Mouse (Mus musculus) adrenal gland, adult 8-10 months (tissue): Measurements from ENCODE around the gene Zfp185. TPM values are rescaled to one million over a fixed set of nuclear protein-coding genes. Genes with fewer than 3 reads are reported as not detected.

ENCODE experiments used
- DNase-seq: peaks from one replicate; pipeline ENCODE4 v3.0.0; 2022
- total RNA-seq, 4 experiments: library from RNA; stranded (reverse); gene quantifications; 2 replicates each; pipeline ENCODE4 v1.2.4; 2022

The Zfp185 gene
- 1 to 10 TPM; 1.6 to 3.2 (median 2.2) TPM for total RNA-seq

DNA sequence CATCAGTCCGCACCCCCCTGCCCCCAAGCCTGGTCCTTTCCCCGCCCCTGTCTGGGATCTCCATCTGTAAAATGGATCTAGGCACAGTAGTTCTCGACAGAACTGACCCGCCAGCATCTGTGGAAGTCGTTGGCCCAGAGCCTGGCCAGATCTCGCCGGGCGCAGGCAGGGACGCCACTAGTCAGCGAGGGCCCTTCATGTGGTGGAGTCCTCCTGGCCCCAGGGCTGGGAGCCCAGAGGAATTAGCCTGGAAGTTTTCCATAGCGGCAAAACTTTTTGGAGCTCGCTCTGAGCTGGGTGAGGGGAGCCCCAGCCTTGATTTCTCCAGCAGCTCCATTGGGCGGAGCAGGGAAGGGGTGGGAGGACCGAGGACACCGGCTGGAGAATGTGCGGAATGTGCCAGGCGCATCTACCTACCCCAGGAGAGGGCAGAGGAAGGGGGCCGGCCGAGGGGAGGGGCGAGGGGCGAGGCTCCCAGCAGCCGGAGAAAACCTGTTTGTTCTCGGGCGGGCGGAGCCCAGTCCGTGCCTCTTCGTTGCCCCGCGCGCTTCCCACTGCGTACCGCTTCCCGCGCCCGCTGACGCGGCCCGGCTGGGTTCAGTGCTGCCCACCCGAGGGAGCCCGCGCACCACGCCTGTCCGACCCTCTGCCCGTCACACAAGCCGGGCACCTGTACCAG lies at the start of gene Zfp185:
TSS of gene Zfp185 (plus strand) at position 499 of the 679 bp plus-strand sequence.
- DNase-seq: no peak

- no peak for DNase-seq
These were observed 33.7 kb upstream of the Zfp185 start for GRCm38 (mm10) chrX:72953464-72953863.

- DNase-seq: no peak
These were observed 30.7 kb upstream of the Zfp185 start for GRCm38 (mm10) chrX:72956486-72956885.

- no peak for DNase-seq
These were observed 26.7 kb upstream of the Zfp185 start for GRCm38 (mm10) chrX:72960431-72960830.

- no peak for DNase-seq
These were observed 25.6 kb upstream of the Zfp185 start for GRCm38 (mm10) chrX:72961511-72961910.

- DNase-seq: no peak
These were observed 24.4 kb upstream of the Zfp185 start for GRCm38 (mm10) chrX:72962743-72963142.

DNA sequence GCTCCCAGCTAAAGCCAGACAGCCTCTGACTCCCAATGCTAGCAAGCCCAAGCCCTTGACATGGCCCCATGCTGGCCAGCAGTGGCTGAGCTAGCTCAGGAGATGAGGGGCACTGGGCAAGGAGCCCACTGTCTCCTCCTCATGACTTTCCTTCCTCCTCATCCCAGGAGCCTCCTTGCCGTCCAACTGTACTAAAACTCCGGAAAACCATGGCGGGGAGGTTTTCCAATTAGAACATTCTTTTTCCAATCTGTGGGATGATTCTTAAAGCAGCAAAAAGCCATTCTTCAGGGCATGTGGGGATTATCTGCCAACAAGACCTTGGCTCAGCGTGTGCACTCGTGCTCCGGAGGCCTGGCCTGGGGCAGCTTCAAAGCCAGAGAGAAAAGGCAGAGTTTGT lies 4.3 kb upstream of the Zfp185 start:
- no peak for DNase-seq

DNA sequence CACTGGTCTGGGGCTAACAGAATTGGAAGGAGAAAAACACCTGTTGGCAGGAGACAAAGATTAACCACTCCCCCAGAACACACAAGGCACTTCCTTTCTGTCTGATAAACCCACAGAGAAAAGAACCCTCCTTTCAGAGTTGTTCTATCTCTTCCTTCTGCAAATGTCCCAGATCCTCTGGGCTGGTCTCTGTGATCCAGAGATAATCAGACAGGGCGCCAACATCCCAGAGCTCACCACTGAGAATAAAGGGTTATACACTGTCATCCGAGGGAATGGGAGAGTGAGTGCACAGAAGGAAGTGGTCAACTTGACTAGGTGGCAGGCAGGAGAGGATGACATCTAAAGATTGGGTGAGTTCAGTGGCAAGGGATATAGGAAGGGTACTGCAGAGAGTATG lies 1.5 kb upstream of the Zfp185 start:
- DNase-seq: no peak

- no peak for DNase-seq
These were observed 374 bp downstream of the Zfp185 start for GRCm38 (mm10) chrX:72987520-72987905.

DNA sequence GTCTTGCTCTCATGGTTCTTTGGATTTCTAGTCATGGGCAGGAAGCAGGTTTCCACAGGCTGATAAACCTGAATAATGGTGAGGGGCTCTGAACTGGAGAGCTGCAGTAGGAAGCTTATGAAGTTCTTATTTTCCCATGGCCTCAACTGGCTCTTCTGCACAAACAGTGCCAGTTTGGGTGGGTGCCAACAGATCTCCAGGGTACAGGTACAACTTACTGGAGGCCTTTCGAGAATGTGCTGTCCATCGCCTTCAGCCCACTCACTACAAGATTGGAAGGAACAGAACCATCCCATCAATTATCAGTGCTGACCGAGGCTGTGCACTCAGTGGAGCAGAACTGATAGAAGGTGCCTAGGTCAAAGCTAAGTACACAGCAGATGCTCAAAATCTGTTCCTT lies 1.3 kb downstream of the Zfp185 start:
- no peak for DNase-seq

GRCm38 (mm10) chrX:72990581-72990980 lies 3.4 kb downstream of the Zfp185 start:
- peak; percentile 23 for DNase-seq

DNA sequence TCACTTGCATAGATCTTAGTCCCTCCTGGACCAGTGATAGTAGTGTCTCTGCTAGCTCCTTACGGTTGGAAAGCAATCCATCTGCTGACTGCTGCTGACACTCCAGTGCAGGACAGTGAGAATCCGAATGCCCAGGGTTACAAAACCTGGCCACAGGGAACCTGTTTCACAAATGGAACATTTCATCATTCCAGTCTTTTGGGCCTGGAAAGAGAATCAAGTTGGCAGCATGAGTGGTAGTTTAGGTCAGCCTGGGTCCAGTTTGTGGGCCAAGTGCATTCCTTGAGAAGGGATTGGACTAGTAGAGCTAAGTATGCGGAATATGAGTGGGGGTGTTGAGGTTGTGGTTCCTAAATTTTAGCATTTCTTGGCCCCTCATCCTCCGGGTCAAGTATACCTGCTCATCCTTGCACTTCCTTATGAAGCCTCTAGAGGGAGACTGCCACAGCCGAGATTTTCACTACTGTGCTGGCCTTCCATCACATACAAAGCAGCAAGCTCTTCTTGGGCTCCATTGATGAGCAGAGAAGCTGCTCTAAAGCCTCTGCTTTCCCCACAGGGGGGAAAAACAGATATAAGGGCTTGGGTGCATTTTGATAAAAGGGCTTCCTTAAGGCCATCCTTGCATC lies 5.3 kb downstream of the Zfp185 start:
- no peak for DNase-seq

GRCm38 (mm10) chrX:72995542-72995941 lies 8.4 kb downstream of the Zfp185 start:
- no peak for DNase-seq

- no peak for DNase-seq
These were observed 16.0 kb downstream of the Zfp185 start for GRCm38 (mm10) chrX:73003110-73003509.

DNA sequence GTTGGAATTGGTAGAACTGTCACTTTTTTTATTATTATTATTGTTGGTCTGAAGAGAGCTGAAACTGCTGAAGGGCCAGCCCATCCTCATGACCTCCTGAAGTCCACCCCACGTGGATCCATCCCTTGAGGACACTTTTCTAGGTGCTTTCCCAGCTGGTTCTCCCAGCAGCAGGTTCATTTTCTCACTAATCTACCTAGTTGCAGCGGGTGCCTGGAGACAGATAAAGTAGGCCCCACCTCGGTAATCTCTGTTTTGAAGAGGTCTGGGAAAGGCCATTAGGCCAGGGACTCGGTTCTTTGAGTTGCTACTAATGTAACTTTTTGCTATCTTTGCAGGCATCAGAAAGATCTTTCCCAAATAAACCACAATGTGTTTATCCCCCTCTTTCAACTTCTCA lies 18.5 kb downstream of the Zfp185 start:
- DNase-seq: no peak

- peak; percentile 86 for DNase-seq
These were observed 20.7 kb downstream of the Zfp185 start for GRCm38 (mm10) chrX:73007597-73008479.

GRCm38 (mm10) chrX:73012846-73013245 lies 25.7 kb downstream of the Zfp185 start:
- DNase-seq: no peak

GRCm38 (mm10) chrX:73037003-73037402 lies 49.9 kb downstream of the Zfp185 start, which contains the start of gene Pnma5:
TSS of gene Pnma5 (minus strand) at chrX:73037103.
- no peak for DNase-seq

- no peak for DNase-seq
These were observed 51.7 kb downstream of the Zfp185 start for GRCm38 (mm10) chrX:73038831-73039230.

DNA sequence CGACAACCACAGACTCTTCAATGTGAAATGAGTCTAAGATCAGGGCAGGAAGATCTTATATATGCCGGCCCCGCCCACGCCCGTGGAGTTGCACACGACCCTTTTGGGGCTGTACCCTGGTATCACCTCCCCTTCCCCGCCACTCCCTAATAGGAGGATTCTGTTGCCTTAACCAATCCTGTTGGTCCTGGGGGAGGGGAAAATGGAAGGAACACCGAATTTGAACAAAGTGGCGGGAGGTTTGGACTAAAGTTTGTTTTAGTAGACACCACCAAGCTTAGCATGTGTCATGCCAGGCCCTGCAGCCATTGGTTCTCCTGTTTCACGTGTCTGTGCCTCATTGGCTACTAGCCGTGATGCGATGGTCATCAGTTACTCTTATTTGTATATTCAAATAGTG lies 52.5 kb downstream of the Zfp185 start:
- DNase-seq: no peak

DNA sequence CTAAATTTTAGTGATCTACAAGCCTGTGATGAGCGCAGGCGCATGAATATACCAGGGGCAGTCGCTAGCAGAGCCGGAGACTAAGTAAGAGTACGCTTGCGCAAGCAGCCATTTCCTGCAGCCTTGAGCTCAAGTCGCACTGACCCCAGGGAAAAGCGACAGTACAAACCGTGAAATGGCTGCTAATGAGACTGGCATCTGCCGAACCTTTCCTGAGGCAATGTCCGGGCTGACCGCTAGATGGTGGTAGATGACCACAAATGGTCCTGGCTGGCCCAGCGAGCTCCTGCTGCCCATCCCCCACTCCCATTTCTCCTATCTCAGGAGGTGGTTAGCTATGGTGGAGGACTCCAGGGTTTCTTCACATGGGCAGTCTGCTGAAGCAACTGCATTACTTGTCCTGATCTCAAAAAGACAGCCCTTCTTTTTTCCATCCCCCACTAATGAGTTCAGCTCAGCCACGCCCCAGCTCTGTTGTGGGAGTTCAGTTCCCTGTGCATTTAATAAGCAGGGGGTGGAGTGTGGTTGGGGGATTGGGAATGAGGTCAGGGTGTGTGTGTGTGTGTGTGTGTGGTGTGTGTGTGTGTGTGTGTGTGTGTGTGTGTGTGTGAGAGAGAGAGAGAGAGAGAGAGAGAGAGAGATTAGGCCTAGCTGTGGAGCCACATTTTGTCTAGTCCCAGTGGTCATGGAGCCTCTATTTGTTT lies 66.9 kb downstream of the Zfp185 start:
- DNase-seq: peak; percentile 84

- no peak for DNase-seq
These were observed 74.4 kb downstream of the Zfp185 start for GRCm38 (mm10) chrX:73061528-73061927.

GRCm38 (mm10) chrX:73062323-73062722 lies 75.2 kb downstream of the Zfp185 start:
- DNase-seq: no peak
